Mouse (Mus musculus): ENCODE measurements at regions not wholly inside any gene's neighbourhood (a gene's known extent, or its start where the extent isn't known, plus 50 kb on each side); places are given as distances from the start of the nearest gene placed in this dataset.

DNA sequence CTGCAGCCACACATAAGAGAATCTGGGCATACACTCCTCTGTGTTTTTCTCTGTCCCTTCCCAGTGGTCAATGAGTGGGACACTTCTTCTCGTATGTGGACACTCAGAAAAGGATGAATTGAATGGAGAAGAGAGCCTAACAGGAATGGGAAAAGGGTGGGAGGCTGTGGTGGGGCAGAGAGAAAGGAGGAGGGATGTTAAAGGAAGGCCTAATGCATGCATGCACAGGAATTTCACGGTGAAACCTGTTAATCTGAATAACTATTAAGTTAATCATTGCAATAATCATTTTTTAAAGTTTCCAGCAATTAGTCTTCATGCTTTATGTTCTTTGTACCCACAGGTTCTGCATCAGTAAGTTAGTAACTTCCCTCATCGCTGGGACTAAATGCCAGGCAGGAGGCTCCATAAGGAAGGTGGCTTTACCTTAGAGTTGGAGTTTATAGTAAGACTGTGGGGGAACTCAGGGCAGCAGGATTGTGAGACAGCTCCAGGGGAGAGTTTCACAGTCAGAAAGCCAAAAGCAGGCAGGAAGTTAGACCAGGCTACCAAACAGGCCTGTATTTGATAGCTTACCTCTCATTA is 305.3 kb upstream of the Adamts16 start:
- TF ChIP-seq CTCF (IDR thresholded peaks at IDR 0.05; ENCODE audit: extremely low read depth, insufficient read depth, insufficient read length, insufficient replicate concordance) (no peak), POLR2A (IDR thresholded peaks at IDR 0.05; ENCODE audit: low read depth, low read length) (no peak)

All from spleen, adult 2 months (tissue).